Mouse (Mus musculus) forebrain, embryonic 11.5 days (tissue): Measurements from ENCODE around the gene M1ap. TPM values are rescaled to one million over a fixed set of nuclear protein-coding genes. Genes with fewer than 3 reads are reported as not detected.

ENCODE experiments used
- ATAC-seq: fragments of 200-750 bp; cut with Nextera tagmentation; replicated peaks from 2 replicates; pipeline ENCODE4 v1.8.0; 2017; ENCODE audit warnings: moderate TSS enrichment; ENCODE audit not compliant: low FRiP score
- DNase-seq: peaks from one replicate; pipeline ENCODE4 v3.0.0-alpha.2; 2017; ENCODE audit warnings: low spot score
- H3K27ac ChIP-seq: fragments of 300-500 bp; sonication (generic); 2 replicates; pipeline ENCODE4 v1.5.1; 2014; ENCODE audit warnings: low read depth, low read length
- H3K27me3 ChIP-seq: fragments of 300-500 bp; sonication (generic); 2 replicates; pipeline ENCODE4 v1.6.1; 2014; ENCODE audit warnings: mild to moderate bottlenecking, low read length, mixed read lengths; ENCODE audit not compliant: control insufficient read depth, insufficient read depth
- H3K36me3 ChIP-seq: fragments of 300-500 bp; sonication (generic); 2 replicates; pipeline ENCODE4 v1.6.1; 2014; ENCODE audit warnings: mild to moderate bottlenecking, low read length, moderate library complexity, mixed read lengths; ENCODE audit not compliant: control insufficient read depth, insufficient read depth
- H3K4me1 ChIP-seq: fragments of 300-500 bp; sonication (generic); replicated peaks from 2 replicates; pipeline ENCODE4 v1.6.1; 2014; ENCODE audit warnings: low read length, mixed read lengths; ENCODE audit not compliant: control insufficient read depth, insufficient read depth
- H3K4me2 ChIP-seq: fragments of 300-500 bp; sonication (generic); 2 replicates; pipeline ENCODE4 v1.6.1; 2014; ENCODE audit warnings: low read depth, mild to moderate bottlenecking, low read length, moderate library complexity, mixed read lengths; ENCODE audit not compliant: severe bottlenecking
- H3K4me3 ChIP-seq: fragments of 300-500 bp; sonication (generic); 2 replicates; pipeline ENCODE4 v1.5.1; 2014; ENCODE audit warnings: low read depth, low read length
- H3K9ac ChIP-seq: fragments of 300-500 bp; sonication (generic); 2 replicates; pipeline ENCODE4 v1.6.1; 2014; ENCODE audit warnings: low read length
- H3K9me3 ChIP-seq: fragments of 300-500 bp; sonication (generic); 2 replicates; pipeline ENCODE4 v1.6.1; 2016; ENCODE audit warnings: low read length, mixed read lengths; ENCODE audit not compliant: control insufficient read depth
- WGBS: fragments of 180-500 bp; shearing (Covaris S2); extraction: QIAGEN DNeasy Blood & Tissue Kit; methylation state at CpG from one replicate; pipeline ENCODE4 v1.1.7; 2014; 5-methylcytosine and 5-hydroxymethylcytosine counted together
- polyA plus RNA-seq: library from polyadenylated mRNA; unstranded; fragments of >200 nt; fragmentation: Nextera tagmentation; extraction: Ambion mirVana; gene quantifications from 2 replicates; pipeline ENCODE4 v1.2.1, GENCODE M21; 2014

M1ap gene
- polyA plus RNA-seq, 1 experiment from 2014 or later = 0.39 TPM

GRCm38 (mm10) chr6:83008659-83009058, 62.0 kb downstream of the M1ap start:
- no peak overlapping the region for H3K4me2 ChIP-seq
- no peaks in the 10 kb centered on the region for H3K27me3 ChIP-seq
- no peaks in the 10 kb centered on the region for H3K36me3 ChIP-seq
- no peak overlapping the region for H3K4me3 ChIP-seq
- H3K9ac ChIP-seq = no peak overlapping the region
- H3K4me1 ChIP-seq = no peaks in the 10 kb centered on the region
- H3K9me3 ChIP-seq = no peaks in the 10 kb centered on the region
- ATAC-seq (no peak), DNase-seq (no peak)
- no peak overlapping the region for H3K27ac ChIP-seq
- 85% methylated on average over 3 of the region's 3 CpGs for WGBS

- Histone ChIP-seq H3K27me3 (no peaks in the 10 kb centered on the region), H3K9me3 (no peaks in the 10 kb centered on the region), H3K9ac (no peak overlapping the region), H3K4me2 (no peak overlapping the region), H3K4me1 (no peaks in the 10 kb centered on the region), H3K36me3 (no peaks in the 10 kb centered on the region), H3K4me3 (no peak overlapping the region), H3K27ac (no peak overlapping the region)
- WGBS = 78% methylated on average over 7 of the region's 7 CpGs
- no peak for ATAC-seq
- DNase-seq = no peak
Observed at GRCm38 (mm10) chr6:83010010-83010409, 63.3 kb downstream of the M1ap start.

- Histone ChIP-seq H3K27me3 (no peaks in the 10 kb centered on the region), H3K9ac (no peak overlapping the region), H3K36me3 (no peaks in the 10 kb centered on the region), H3K27ac (no peak overlapping the region), H3K4me2 (no peak overlapping the region), H3K4me1 (no peaks in the 10 kb centered on the region), H3K4me3 (no peak overlapping the region), H3K9me3 (no peaks in the 10 kb centered on the region)
- no peak for DNase-seq
- no peak for ATAC-seq
- 83% methylated on average over 7 of the region's 7 CpGs for WGBS
Observed at GRCm38 (mm10) chr6:83011255-83011654, 64.6 kb downstream of the M1ap start.

DNA sequence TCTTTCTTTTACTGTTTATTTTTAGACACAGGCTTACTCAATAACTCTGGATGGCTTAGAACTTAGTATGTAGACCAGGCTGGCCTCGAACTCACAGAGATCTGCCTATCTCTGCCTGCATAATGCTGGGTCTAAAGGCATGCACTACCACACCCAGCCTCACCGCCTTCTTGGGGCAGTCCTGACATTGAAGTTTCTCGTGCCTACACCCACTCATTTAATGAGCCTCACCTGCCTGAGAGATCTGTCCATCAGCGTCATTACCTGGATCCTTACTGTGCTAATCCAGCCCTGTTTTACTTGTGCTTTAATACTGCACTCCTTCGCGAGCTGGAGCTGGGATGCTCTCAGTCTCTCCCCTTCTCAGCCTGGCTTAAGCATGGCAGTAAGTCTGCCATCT, 65.1 kb downstream of the M1ap start:
- 72% methylated on average over 6 of the region's 6 CpGs for WGBS
- no peaks in the 10 kb centered on the region for H3K9me3 ChIP-seq
- H3K27ac ChIP-seq = no peak overlapping the region

GRCm38 (mm10) chr6:83013444-83013843, 66.7 kb downstream of the M1ap start:
- DNase-seq (no peak), ATAC-seq (no peak)
- 73% methylated on average over 5 of the region's 5 CpGs for WGBS
- no peaks in the 10 kb centered on the region for H3K4me1 ChIP-seq
- H3K27me3 ChIP-seq = no peaks in the 10 kb centered on the region
- no peaks in the 10 kb centered on the region for H3K36me3 ChIP-seq
- H3K9ac ChIP-seq = no peak overlapping the region
- no peak overlapping the region for H3K4me2 ChIP-seq
- no peak overlapping the region for H3K27ac ChIP-seq
- no peaks in the 10 kb centered on the region for H3K9me3 ChIP-seq
- H3K4me3 ChIP-seq = no peak overlapping the region

More for the DNA sequence above, 65.1 kb downstream of the M1ap start:
- no peaks in the 10 kb centered on the region for H3K36me3 ChIP-seq
- no peaks in the 10 kb centered on the region for H3K27me3 ChIP-seq
- H3K4me2 ChIP-seq = no peak overlapping the region
- ATAC-seq (no peak), DNase-seq (no peak)
- H3K4me1 ChIP-seq = no peaks in the 10 kb centered on the region
- no peak overlapping the region for H3K4me3 ChIP-seq
- no peak overlapping the region for H3K9ac ChIP-seq

GRCm38 (mm10) chr6:83014482-83015466, 68.1 kb downstream of the M1ap start:
- WGBS = 73% methylated on average over 12 of the region's 12 CpGs
- H3K27ac ChIP-seq = no peak overlapping the region
- no peak overlapping the region for H3K4me2 ChIP-seq
- H3K9me3 ChIP-seq = no peaks in the 10 kb centered on the region
- H3K4me3 ChIP-seq = no peak overlapping the region
- no peak for ATAC-seq
- no peaks in the 10 kb centered on the region for H3K4me1 ChIP-seq
- DNase-seq = no peak
- no peak overlapping the region for H3K9ac ChIP-seq
- H3K27me3 ChIP-seq = no peaks in the 10 kb centered on the region
- no peaks in the 10 kb centered on the region for H3K36me3 ChIP-seq

- DNase-seq = no peak
- no peaks in the 10 kb centered on the region for H3K9me3 ChIP-seq
- H3K4me3 ChIP-seq = no peak overlapping the region
- no peak overlapping the region for H3K27ac ChIP-seq
- no peak overlapping the region for H3K4me2 ChIP-seq
- WGBS = 86% methylated on average over 2 of the region's 2 CpGs
- no peak for ATAC-seq
- H3K9ac ChIP-seq = no peak overlapping the region
- H3K36me3 ChIP-seq = no peaks in the 10 kb centered on the region
- H3K27me3 ChIP-seq = no peaks in the 10 kb centered on the region
- no peaks in the 10 kb centered on the region for H3K4me1 ChIP-seq
Observed at GRCm38 (mm10) chr6:83015749-83016148, 69.0 kb downstream of the M1ap start.

DNA sequence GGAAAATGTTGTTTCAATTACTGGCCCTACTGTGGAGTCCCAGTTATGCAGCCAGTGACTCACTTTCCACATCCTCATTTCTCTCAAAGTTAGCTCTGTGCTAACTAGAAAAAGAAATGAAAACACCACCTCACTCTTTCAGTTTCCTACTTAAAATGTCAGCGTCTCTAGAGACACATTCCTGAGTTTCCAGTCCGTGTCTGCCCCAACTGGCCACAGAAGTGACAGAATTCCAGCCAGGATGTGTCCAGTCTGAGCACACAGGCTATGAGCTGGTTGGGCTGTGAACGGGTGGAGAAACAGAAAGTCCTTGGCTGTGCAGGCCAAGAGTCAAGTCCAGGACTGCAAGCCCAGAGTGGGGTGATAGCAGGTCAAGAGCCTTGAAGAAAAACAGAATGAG, 70.5 kb downstream of the M1ap start:
- DNase-seq = no peak
- no peak for ATAC-seq
- no peak overlapping the region for H3K27ac ChIP-seq
- no peaks in the 10 kb centered on the region for H3K4me1 ChIP-seq
- no peaks in the 10 kb centered on the region for H3K36me3 ChIP-seq
- H3K4me2 ChIP-seq = no peak overlapping the region
- no peaks in the 10 kb centered on the region for H3K27me3 ChIP-seq
- no peak overlapping the region for H3K9ac ChIP-seq
- no peaks in the 10 kb centered on the region for H3K9me3 ChIP-seq
- H3K4me3 ChIP-seq = no peak overlapping the region
- WGBS = 79% methylated on average over 3 of the region's 3 CpGs

DNA sequence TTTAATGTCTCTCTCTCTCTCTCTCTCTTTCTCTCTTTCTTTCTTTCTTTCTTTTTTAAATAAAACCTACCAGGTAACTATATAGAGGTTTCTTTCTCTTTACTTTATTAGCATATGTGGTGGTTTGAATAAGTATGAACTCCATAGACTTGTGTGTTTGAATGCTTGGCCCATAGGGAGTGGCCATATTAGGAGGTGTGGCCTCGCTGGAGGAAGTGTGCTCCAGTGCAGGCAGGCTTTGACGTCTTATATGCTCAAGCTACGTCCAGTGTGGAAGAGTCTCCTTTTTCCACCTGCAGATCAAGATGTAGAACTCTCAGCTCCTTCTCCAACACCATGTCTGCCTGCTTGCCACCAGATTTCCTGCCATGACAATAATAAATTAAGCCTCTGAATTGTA, 72.3 kb downstream of the M1ap start:
- Histone ChIP-seq H3K27ac (no peak overlapping the region), H3K9me3 (no peaks in the 10 kb centered on the region), H3K27me3 (no peaks in the 10 kb centered on the region), H3K9ac (no peak overlapping the region), H3K4me3 (no peak overlapping the region), H3K36me3 (no peaks in the 10 kb centered on the region), H3K4me1 (no peaks in the 10 kb centered on the region), H3K4me2 (no peak overlapping the region)
- WGBS = 85% methylated on average over 3 of the region's 3 CpGs
- no peak for ATAC-seq
- no peak for DNase-seq
